Mouse (Mus musculus) bone marrow, adult 2 months (tissue): ENCODE data around the gene Pecam1.

Experiments
- CTCF ChIP-seq: fragments of 200-500 bp; IDR thresholded peaks from 2 replicates; pipeline ENCODE4 v1.5.1; 2011; ENCODE audit warnings: low read length, control low read depth; ENCODE audit not compliant: control insufficient read depth, insufficient read depth
- POLR2A ChIP-seq: fragments of 200-500 bp; IDR thresholded peaks from 2 replicates; pipeline ENCODE4 v1.6.1; 2011; ENCODE audit warnings: low read depth, mild to moderate bottlenecking, control low read depth, low read length, borderline replicate concordance; ENCODE audit not compliant: control insufficient read depth

DNA sequence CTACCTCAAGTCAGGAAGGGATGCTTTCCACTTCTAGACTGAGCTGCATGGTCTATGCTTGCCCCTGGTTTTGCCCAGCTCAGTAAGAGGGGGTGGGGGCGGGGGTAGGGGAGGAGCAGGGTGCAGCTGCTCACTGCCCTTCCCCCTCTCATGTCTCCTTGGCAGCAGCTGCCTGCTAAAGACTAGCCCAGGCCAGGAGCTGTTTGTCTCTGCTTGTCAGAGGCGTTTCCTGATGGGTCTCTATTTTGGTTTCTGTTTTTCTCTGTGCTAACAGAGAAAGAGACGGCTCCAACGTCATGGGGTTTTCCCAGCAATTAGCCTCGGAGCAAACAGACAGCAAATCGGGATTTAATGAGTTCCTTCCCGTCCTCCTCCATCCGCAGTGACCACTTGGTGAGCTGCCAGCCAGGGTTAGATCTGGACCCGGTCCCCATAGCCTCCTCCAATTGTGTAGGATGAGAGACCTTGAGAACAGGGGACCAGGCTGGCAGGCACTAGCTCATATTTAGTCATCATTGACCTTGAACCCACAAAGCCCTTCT lies 75.7 kb downstream of the Pecam1 start:
- TF ChIP-seq CTCF (no peak), POLR2A (no peak)
